ENCODE assay signal across 16 mouse cellular contexts in genomic region chr2:145829231-145829630, GRCm38 (mm10).
"Had no signal": no experiment of that assay in that cellular context is flagged by ENCODE, and none has a peak within 500 bp of the region (broad histone marks: within the 10 kb centered on the region; RNA-seq: fewer than 3 reads in every experiment).

No protein-coding gene starts in this region.

- H3K9me3 ChIP-seq: intestine, embryonic 15.5 days; liver, embryonic 13.5 days; neural tube, embryonic 12.5 days; neural tube, embryonic 15.5 days had no signal

- H3K27me3 ChIP-seq: intestine, embryonic 15.5 days; liver, embryonic 13.5 days; neural tube, embryonic 12.5 days; neural tube, embryonic 15.5 days had no signal

- H3K27ac ChIP-seq: intestine, embryonic 15.5 days; left cerebral cortex, adult 2 months; liver, embryonic 13.5 days; neural tube, embryonic 12.5 days; neural tube, embryonic 15.5 days had no signal

- H3K9ac ChIP-seq: intestine, embryonic 15.5 days; liver, embryonic 13.5 days; neural tube, embryonic 12.5 days; neural tube, embryonic 15.5 days had no signal

- H3K4me2 ChIP-seq: intestine, embryonic 15.5 days; liver, embryonic 13.5 days; midbrain, embryonic 11.5 days; neural tube, embryonic 12.5 days; neural tube, embryonic 15.5 days had no signal

- DNase-seq: liver, embryonic 13.5 days; lung, adult 2 months; lung, postnatal 14 days; lung, postnatal 4 days; midbrain, embryonic 14.5 days; right cerebral cortex, adult 18-20 months; right cerebral cortex, postnatal 14 days; right cerebral cortex, postnatal 4 days; thymus, adult 2 months; thymus, postnatal 25 days had no signal

- H3K36me3 ChIP-seq: intestine, embryonic 15.5 days; liver, embryonic 13.5 days; neural tube, embryonic 12.5 days; neural tube, embryonic 15.5 days had no signal

- ATAC-seq: hindbrain, embryonic 16.5 days; intestine, embryonic 15.5 days had no signal

- H3K4me3 ChIP-seq: intestine, embryonic 15.5 days; left cerebral cortex, adult 2 months; liver, embryonic 13.5 days; neural tube, embryonic 12.5 days; neural tube, embryonic 15.5 days had no signal
